Mouse (Mus musculus) megakaryocyte, embryonic 14.5 days (primary cell): ENCODE results near the gene Zfp626. TPM values are rescaled to one million over a fixed set of nuclear protein-coding genes. Genes with fewer than 3 reads are reported as not detected.
A peak's percentile ranks its signal among the peaks of the same experiment; 100 is the strongest.
"Not testable (repeated sequence)": the region's sequence is repeated elsewhere in the genome, so short reads cannot be mapped to it uniquely, and the experiment has no call there.

Source experiments
- H3K27me3 ChIP-seq: replicated peaks from 2 replicates; pipeline ENCODE3; 2012; ENCODE audit warnings: inconsistent platforms
- H3K36me3 ChIP-seq: replicated peaks from 2 replicates; pipeline ENCODE3; 2012; ENCODE audit warnings: low read length, inconsistent platforms, mixed read lengths
- H3K4me1 ChIP-seq: 2 replicates; pipeline ENCODE4 v1.6.1; 2012; ENCODE audit warnings: inconsistent platforms
- H3K4me3 ChIP-seq: replicated peaks from 2 replicates; pipeline ENCODE3; 2012; ENCODE audit warnings: moderate library complexity, mild to moderate bottlenecking, inconsistent platforms
- H3K9me3 ChIP-seq: 2 replicates; pipeline ENCODE4 v1.6.1; 2012; ENCODE audit warnings: inconsistent platforms
- FLI1 ChIP-seq: IDR thresholded peaks from 2 replicates; pipeline ENCODE4 v1.6.1; 2012; ENCODE audit warnings: low read length, inconsistent platforms, mixed read lengths
- GATA1 ChIP-seq: IDR thresholded peaks from 3 replicates; pipeline ENCODE4 v1.6.1; 2012; ENCODE audit warnings: mixed read lengths, low read length, inconsistent platforms, borderline replicate concordance
- polyA plus RNA-seq: library from polyadenylated mRNA; stranded (reverse); fragments of >175 nt; gene quantifications from 2 replicates; pipeline ENCODE4 v1.2.3, GENCODE M21; 2012; ENCODE audit warnings: low replicate concordance; ENCODE audit not compliant: insufficient read depth

Gene Zfp626
- polyA plus RNA-seq, 1 experiment, result 0.03 TPM

- Histone ChIP-seq H3K27me3 (no peaks in the 10 kb centered on the region), H3K4me1 (peaks cover 23% of the 10 kb centered on the region), H3K36me3 (peaks cover 19% of the 10 kb centered on the region), H3K9me3 (no peaks in the 10 kb centered on the region), H3K4me3 (peak overlapping the region; percentile 95)
- TF ChIP-seq GATA1, result no peak
- TF ChIP-seq FLI1, result no peak
Observed at GRCm38 (mm10) chr7:27860396-27861235, 53.6 kb downstream of the Zfp626 start.

GRCm38 (mm10) chr7:27862578-27862977 lies 55.6 kb downstream of the Zfp626 start:
- H3K4me3 ChIP-seq, H3K9me3 ChIP-seq, H3K27me3 ChIP-seq: not testable (repeated sequence)
- Histone ChIP-seq H3K36me3 (peaks cover 36% of the 10 kb centered on the region), H3K4me1 (peaks cover 23% of the 10 kb centered on the region)

Other genes starting within 250 kb of the Zfp626 start
- gene Akt2, start 215.6 kb upstream of the Zfp626 start, polyA plus RNA-seq, result 72.3 and 86.4 TPM in 2 replicates
- not detected in 2 replicates for gene Ttc9b, start 153.3 kb upstream of the Zfp626 start, polyA plus RNA-seq
- 22.4 and 38.4 TPM in 2 replicates for gene Map3k10, start 132.6 kb upstream of the Zfp626 start, polyA plus RNA-seq
- 0.03 TPM in 1 of 2 replicates, not detected in the other for gene Zfp607b, start 117.9 kb upstream of the Zfp626 start, polyA plus RNA-seq
- gene Zfp60, start 75.8 kb upstream of the Zfp626 start, polyA plus RNA-seq, result not detected in 2 replicates
- not detected in 2 replicates for gene Zfp59, start 31.4 kb downstream of the Zfp626 start, polyA plus RNA-seq
- not detected in 2 replicates for gene Zfp607a, start 50.3 kb downstream of the Zfp626 start, polyA plus RNA-seq
- gene Zfp974, start 122.3 kb downstream of the Zfp626 start, polyA plus RNA-seq, result 0.67 TPM in 1 of 2 replicates, not detected in the other
- 0.16 TPM in 1 of 2 replicates, not detected in the other for gene Zfp780b, start 172.0 kb downstream of the Zfp626 start, polyA plus RNA-seq
- gene Zfp850, start 206.9 kb downstream of the Zfp626 start, polyA plus RNA-seq, result 0.08 and 0.26 TPM in 2 replicates
- gene Psmc4, start 242.9 kb downstream of the Zfp626 start, polyA plus RNA-seq, result 74.2 and 91.6 TPM in 2 replicates